Mouse (Mus musculus): ENCODE data around the gene Wipf3.

DNA sequence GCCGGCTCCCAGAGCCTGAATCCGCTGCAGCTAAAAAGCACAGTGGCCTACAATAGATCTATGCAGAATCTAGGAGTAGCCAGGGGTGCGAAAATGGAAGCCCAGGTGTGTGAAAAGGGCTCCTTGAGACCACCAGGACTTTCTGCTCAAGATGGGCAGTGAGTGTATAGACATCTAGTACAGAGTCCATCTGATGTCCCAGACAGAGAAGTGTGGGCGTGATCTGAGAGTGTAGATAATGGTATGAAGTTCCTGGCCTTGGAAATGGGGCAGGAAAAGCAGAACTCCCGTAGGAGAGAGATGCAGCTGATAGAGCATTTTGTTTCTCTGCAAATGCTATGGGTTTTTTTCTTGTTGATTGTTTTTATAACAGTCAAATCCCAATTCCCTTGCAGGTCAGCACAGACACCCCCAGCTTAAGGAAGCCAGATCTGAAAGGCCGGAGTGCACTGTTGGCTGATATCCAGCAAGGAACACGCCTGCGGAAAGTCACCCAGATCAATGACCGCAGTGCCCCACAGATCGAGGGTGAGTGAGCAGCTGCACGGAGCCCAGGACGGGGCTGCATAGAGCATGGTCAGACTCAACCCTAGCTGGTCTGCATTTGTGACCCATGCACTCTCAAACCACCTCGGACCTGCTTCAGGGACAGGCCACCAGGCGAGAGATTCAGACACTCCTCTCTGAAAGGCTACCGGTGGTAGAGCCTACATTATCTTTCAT is 52.1 kb downstream of the Wipf3 start:
- TF ChIP-seq CTCF (IDR thresholded peaks at IDR 0.05) (no peak), EP300 (IDR thresholded peaks at IDR 0.05) (no peak)

Measured in lung, postnatal 0 days (tissue).